Mouse (Mus musculus): ENCODE results near the gene 1110032F04Rik. TPM values are rescaled to one million over a fixed set of nuclear protein-coding genes. Genes with fewer than 3 reads are reported as not detected.

The 1110032F04Rik gene
- polyA plus RNA-seq, 1 experiment from 2014 or later: 0.30 TPM

DNA sequence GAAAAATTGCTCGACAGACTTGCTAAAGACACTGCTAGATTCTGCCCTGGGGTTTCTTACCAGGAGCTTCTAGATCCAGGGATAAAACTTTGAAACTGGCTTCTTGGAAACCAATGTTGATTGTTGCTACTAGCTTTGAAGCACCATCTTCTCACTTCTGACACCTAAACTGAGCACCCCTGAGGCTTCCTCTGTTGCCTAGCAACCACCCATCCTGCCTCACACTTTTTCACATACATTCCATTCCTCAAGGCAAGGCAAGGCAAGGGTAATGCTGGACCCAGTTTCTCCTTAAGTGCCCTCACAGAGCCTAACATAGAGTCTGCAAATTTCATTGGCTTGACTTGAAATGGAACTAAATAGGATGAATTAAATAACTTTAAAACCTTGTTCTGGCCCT, 17.0 kb upstream of the 1110032F04Rik start:
- Histone ChIP-seq H3K27ac (replicated peaks) (no peak overlapping the region), H3K4me1 (replicated peaks; ENCODE audit: control insufficient read depth, insufficient read depth) (no peaks in the 10 kb centered on the region), H3K4me3 (ENCODE audit: low read depth, low read length) (no peak overlapping the region), H3K9ac (ENCODE audit: low read length) (no peak overlapping the region), H3K27me3 (ENCODE audit: control insufficient read depth, insufficient read depth, low read length) (no peaks in the 10 kb centered on the region), H3K36me3 (ENCODE audit: control insufficient read depth, insufficient read depth, low read length) (no peaks in the 10 kb centered on the region), H3K9me3 (ENCODE audit: control insufficient read depth, low read length) (no peaks in the 10 kb centered on the region), H3K4me2 (replicated peaks; ENCODE audit: low read depth) (no peak overlapping the region)
- DNase-seq (ENCODE audit: low spot score): no peak
- WGBS: 74% methylated on average over 1 of the region's 1 CpGs
- TF ChIP-seq CTCF (IDR thresholded peaks at IDR 0.05; ENCODE audit: low read depth) (no peak), EP300 (optimal IDR thresholded peaks at IDR 0.05) (no peak)
- ATAC-seq (ENCODE audit: low FRiP score, low TSS enrichment): no peak

DNA sequence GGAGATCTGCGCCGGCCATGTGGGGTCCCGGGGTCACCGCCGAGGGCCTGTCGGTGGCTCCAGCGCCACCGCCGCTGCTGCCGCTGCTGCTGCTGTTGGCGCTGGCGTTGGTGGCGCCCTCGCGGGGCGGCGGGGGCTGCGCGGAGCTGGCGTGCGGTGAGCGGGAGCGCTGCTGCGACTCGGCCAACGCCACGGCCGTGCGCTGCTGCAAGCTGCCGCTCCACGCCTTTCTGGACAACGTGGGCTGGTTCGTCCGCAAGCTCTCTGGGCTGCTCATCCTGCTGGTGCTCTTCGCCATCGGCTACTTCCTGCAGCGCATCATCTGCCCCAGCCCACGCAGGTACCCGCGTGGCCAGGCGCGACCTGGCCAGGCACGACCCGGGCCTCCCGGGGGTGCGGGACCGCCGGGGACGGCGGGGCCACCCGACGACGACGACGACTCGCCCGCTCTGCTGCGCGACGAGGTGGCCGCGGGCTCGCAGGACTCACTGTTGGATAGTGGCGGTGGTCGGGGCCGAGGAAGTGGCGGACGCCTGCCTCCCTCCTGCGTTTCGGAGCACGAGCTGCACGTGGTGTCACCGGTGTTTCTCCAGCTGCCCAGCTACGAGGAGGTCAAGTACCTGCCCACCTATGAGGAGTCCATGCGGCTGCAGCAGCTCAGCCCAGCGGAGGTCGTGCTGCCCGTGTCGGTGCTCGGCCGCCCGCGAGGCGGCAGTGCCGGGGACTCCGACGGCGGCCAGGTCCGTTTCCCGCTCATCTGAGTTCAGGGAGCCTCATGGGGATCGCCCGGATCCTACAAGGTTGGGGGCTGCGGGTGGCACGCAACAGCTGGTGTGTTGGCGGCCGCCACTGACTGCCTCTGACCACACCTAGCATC, 543 bp downstream of the 1110032F04Rik start:
- H3K4me1 ChIP-seq (replicated peaks; ENCODE audit: control insufficient read depth, insufficient read depth): no peaks in the 10 kb centered on the region
- H3K9ac ChIP-seq (ENCODE audit: low read length): peak overlapping the region; percentile 27; the same call in 1 of the 2 replicates
- peaks cover 7% of the 10 kb centered on the region; the same call in 1 of the 2 replicates for H3K27me3 ChIP-seq (ENCODE audit: control insufficient read depth, insufficient read depth, low read length)
- WGBS: under 1% methylated on average over 92 of the region's 96 CpGs
- H3K4me2 ChIP-seq (replicated peaks; ENCODE audit: low read depth): peak overlapping the region; percentile 99
- H3K4me3 ChIP-seq (ENCODE audit: low read depth, low read length): peak overlapping the region; percentile 56
- no peaks in the 10 kb centered on the region for H3K36me3 ChIP-seq (ENCODE audit: control insufficient read depth, insufficient read depth, low read length)
- DNase-seq (ENCODE audit: low spot score) (peak; percentile 52), ATAC-seq (ENCODE audit: low FRiP score, low TSS enrichment) (peak; percentile 67)
- H3K27ac ChIP-seq (replicated peaks): no peak overlapping the region
- H3K9me3 ChIP-seq (ENCODE audit: control insufficient read depth, low read length): no peaks in the 10 kb centered on the region
- TF ChIP-seq CTCF (IDR thresholded peaks at IDR 0.05; ENCODE audit: low read depth) (peak; percentile 63), EP300 (optimal IDR thresholded peaks at IDR 0.05) (no peak)

DNA sequence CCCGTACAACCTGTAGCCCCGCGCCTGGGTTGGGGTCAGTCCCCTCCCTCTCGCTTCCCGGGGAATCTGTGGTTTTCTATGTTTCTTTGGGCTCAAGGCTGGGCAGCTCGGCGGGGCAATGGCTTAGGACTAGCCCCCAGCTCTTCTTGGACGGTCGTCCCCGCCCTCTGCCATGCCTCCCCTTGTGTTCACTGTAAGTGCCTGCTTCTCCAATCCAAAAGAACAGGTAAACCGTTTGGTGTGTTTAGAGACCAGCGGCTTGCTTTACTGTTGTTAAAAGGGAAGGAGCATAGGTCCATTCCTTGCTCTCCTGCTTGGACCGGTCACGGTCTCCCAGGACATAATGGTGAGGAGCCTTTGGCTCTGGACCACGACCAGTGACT, 1.2 kb downstream of the 1110032F04Rik start:
- peak overlapping the region; percentile 18; the same call in 1 of the 2 replicates for H3K9ac ChIP-seq (ENCODE audit: low read length)
- H3K4me1 ChIP-seq (replicated peaks; ENCODE audit: control insufficient read depth, insufficient read depth): no peaks in the 10 kb centered on the region
- peak overlapping the region; percentile 56 for H3K4me3 ChIP-seq (ENCODE audit: low read depth, low read length)
- 6% methylated on average over 15 of the region's 15 CpGs for WGBS
- TF ChIP-seq EP300 (optimal IDR thresholded peaks at IDR 0.05): no peak
- TF ChIP-seq CTCF (IDR thresholded peaks at IDR 0.05; ENCODE audit: low read depth): no peak
- ATAC-seq (ENCODE audit: low FRiP score, low TSS enrichment) (no peak), DNase-seq (ENCODE audit: low spot score) (no peak)
- H3K9me3 ChIP-seq (ENCODE audit: control insufficient read depth, low read length): no peaks in the 10 kb centered on the region
- H3K27ac ChIP-seq (replicated peaks): no peak overlapping the region
- no peaks in the 10 kb centered on the region for H3K36me3 ChIP-seq (ENCODE audit: control insufficient read depth, insufficient read depth, low read length)
- peaks cover 7% of the 10 kb centered on the region; the same call in 1 of the 2 replicates for H3K27me3 ChIP-seq (ENCODE audit: control insufficient read depth, insufficient read depth, low read length)
- peak overlapping the region; percentile 99 for H3K4me2 ChIP-seq (replicated peaks; ENCODE audit: low read depth)

DNA sequence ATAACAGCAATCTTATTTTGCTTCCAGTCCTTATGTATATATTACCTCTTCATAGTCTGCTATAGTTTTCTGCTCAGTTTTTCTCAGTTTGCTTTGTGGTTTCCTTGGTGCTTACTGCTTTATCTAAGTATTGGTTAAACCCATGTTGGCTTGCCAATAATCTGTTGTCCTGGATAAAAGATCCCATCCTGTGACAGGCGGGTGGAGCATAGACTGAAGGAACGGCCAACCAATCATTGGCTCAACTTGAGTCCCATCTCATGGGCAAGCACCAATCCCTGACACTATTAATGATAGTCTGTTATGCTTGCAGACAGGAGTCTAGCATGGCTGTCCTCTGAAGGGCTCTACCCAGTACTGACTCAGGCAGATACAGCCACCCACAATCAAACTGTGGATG, 4.7 kb downstream of the 1110032F04Rik start:
- Histone ChIP-seq H3K9me3 (ENCODE audit: control insufficient read depth, low read length) (no peaks in the 10 kb centered on the region), H3K4me1 (replicated peaks; ENCODE audit: control insufficient read depth, insufficient read depth) (no peaks in the 10 kb centered on the region), H3K27ac (replicated peaks) (no peak overlapping the region), H3K36me3 (ENCODE audit: control insufficient read depth, insufficient read depth, low read length) (no peaks in the 10 kb centered on the region), H3K27me3 (ENCODE audit: control insufficient read depth, insufficient read depth, low read length) (peaks cover 7% of the 10 kb centered on the region; the same call in 1 of the 2 replicates), H3K9ac (ENCODE audit: low read length) (no peak overlapping the region), H3K4me3 (ENCODE audit: low read depth, low read length) (no peak overlapping the region), H3K4me2 (replicated peaks; ENCODE audit: low read depth) (no peak overlapping the region)
- ATAC-seq (ENCODE audit: low FRiP score, low TSS enrichment): no peak
- DNase-seq (ENCODE audit: low spot score): no peak
- TF ChIP-seq CTCF (IDR thresholded peaks at IDR 0.05; ENCODE audit: low read depth) (no peak), EP300 (optimal IDR thresholded peaks at IDR 0.05) (no peak)
- 88% methylated on average over 2 of the region's 2 CpGs for WGBS

DNA sequence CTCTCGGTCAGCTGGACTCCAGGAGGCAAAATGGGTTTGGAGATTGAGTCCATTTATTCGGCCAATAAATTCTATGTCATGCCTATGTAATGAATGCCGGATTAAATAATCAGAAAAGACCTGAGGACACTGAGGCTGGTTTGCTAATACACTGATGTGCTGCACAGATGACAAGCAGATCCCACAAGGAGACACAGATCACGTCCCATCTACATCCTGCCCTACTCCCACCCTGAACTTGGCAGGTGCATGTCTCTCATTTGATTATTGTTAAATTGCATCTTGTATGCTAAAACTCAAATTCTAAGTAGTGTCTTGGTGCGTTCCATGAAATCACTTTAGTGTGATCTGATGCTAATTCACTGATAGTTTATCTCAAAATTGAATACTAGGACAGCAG, 17.5 kb downstream of the 1110032F04Rik start:
- Histone ChIP-seq H3K4me2 (replicated peaks; ENCODE audit: low read depth) (no peak overlapping the region), H3K9me3 (ENCODE audit: control insufficient read depth, low read length) (no peaks in the 10 kb centered on the region), H3K27me3 (ENCODE audit: control insufficient read depth, insufficient read depth, low read length) (no peaks in the 10 kb centered on the region), H3K4me1 (replicated peaks; ENCODE audit: control insufficient read depth, insufficient read depth) (no peaks in the 10 kb centered on the region), H3K36me3 (ENCODE audit: control insufficient read depth, insufficient read depth, low read length) (no peaks in the 10 kb centered on the region), H3K4me3 (ENCODE audit: low read depth, low read length) (no peak overlapping the region), H3K27ac (replicated peaks) (no peak overlapping the region), H3K9ac (ENCODE audit: low read length) (no peak overlapping the region)
- ATAC-seq (ENCODE audit: low FRiP score, low TSS enrichment) (no peak), DNase-seq (ENCODE audit: low spot score) (no peak)
- TF ChIP-seq CTCF (IDR thresholded peaks at IDR 0.05; ENCODE audit: low read depth): no peak
- no peak for TF ChIP-seq EP300 (optimal IDR thresholded peaks at IDR 0.05)
- 89% methylated on average over 5 of the region's 5 CpGs for WGBS

DNA sequence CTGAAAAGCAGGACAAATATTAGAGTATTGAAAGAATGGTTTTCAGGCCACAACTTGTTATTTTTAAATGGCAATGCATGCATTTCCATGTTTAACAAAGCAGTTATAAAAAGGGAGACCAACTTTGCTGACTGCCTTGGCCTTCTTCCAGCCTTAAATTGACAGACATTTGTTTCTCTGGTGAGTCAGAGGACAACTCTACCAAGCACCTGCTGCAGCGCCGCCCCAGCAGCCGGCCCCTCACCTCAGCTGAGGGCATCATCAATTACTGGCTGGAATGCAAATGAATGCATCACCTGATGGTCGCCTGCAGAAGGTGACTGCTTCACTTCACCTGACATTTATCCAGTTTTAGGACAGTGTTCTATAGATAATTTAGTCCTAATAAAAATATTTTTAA, 26.0 kb downstream of the 1110032F04Rik start:
- H3K9ac ChIP-seq (ENCODE audit: low read length): no peak overlapping the region
- H3K36me3 ChIP-seq (ENCODE audit: control insufficient read depth, insufficient read depth, low read length): no peaks in the 10 kb centered on the region
- no peak overlapping the region for H3K4me2 ChIP-seq (replicated peaks; ENCODE audit: low read depth)
- no peaks in the 10 kb centered on the region for H3K9me3 ChIP-seq (ENCODE audit: control insufficient read depth, low read length)
- H3K27ac ChIP-seq (replicated peaks): no peak overlapping the region
- no peaks in the 10 kb centered on the region for H3K4me1 ChIP-seq (replicated peaks; ENCODE audit: control insufficient read depth, insufficient read depth)
- DNase-seq (ENCODE audit: low spot score) (no peak), ATAC-seq (ENCODE audit: low FRiP score, low TSS enrichment) (no peak)
- H3K27me3 ChIP-seq (ENCODE audit: control insufficient read depth, insufficient read depth, low read length): no peaks in the 10 kb centered on the region
- TF ChIP-seq EP300 (optimal IDR thresholded peaks at IDR 0.05): no peak
- no peak for TF ChIP-seq CTCF (IDR thresholded peaks at IDR 0.05; ENCODE audit: low read depth)
- WGBS: 35% methylated on average over 4 of the region's 4 CpGs
- no peak overlapping the region for H3K4me3 ChIP-seq (ENCODE audit: low read depth, low read length)

Data from stomach, postnatal 0 days (tissue).